Mouse (Mus musculus) intestine, embryonic 14.5 days (tissue): Measurements from ENCODE around the gene Folr2. TPM values are rescaled to one million over a fixed set of nuclear protein-coding genes. Genes with fewer than 3 reads are reported as not detected.

Experiments
- ATAC-seq: fragments of 200-750 bp; cut with Nextera tagmentation; replicated peaks from 2 replicates; pipeline ENCODE4 v1.8.0; 2017; ENCODE audit warnings: low read depth, moderate number of reproducible peaks, moderate TSS enrichment, moderate library complexity; ENCODE audit not compliant: low FRiP score, low TSS enrichment
- DNase-seq: peaks from one replicate; pipeline ENCODE4 v3.0.0-alpha.2; 2018; ENCODE audit warnings: low spot score
- H3K27ac ChIP-seq: fragments of 300-500 bp; sonication (generic); 2 replicates; pipeline ENCODE4 v1.5.1; 2014; ENCODE audit warnings: low read depth, mild to moderate bottlenecking, control low read depth
- H3K27me3 ChIP-seq: fragments of 300-500 bp; sonication (generic); replicated peaks from 2 replicates; pipeline ENCODE4 v1.6.1; 2014; ENCODE audit warnings: low read length, control low read depth; ENCODE audit not compliant: control insufficient read depth, insufficient read depth
- H3K36me3 ChIP-seq: fragments of 300-500 bp; sonication (generic); 2 replicates; pipeline ENCODE4 v1.6.1; 2014; ENCODE audit warnings: low read length, control low read depth; ENCODE audit not compliant: control insufficient read depth, insufficient read depth
- H3K4me1 ChIP-seq: fragments of 300-500 bp; sonication (generic); replicated peaks from 2 replicates; pipeline ENCODE4 v1.6.1; 2014; ENCODE audit warnings: low read length, control low read depth, mixed read lengths; ENCODE audit not compliant: control insufficient read depth, insufficient read depth
- H3K4me2 ChIP-seq: fragments of 300-500 bp; sonication (generic); 2 replicates; pipeline ENCODE4 v1.6.1; 2014; ENCODE audit warnings: low read length
- H3K4me3 ChIP-seq: fragments of 300-500 bp; sonication (generic); 2 replicates; pipeline ENCODE4 v1.5.1; 2014; ENCODE audit warnings: low read depth, low read length, control low read depth, mixed read lengths
- H3K9ac ChIP-seq: fragments of 300-500 bp; sonication (generic); 2 replicates; pipeline ENCODE4 v1.6.1; 2014; ENCODE audit warnings: mild to moderate bottlenecking, low read length
- H3K9me3 ChIP-seq: fragments of 300-500 bp; sonication (generic); 2 replicates; pipeline ENCODE4 v1.6.1; 2016; ENCODE audit warnings: low read length, control low read depth; ENCODE audit not compliant: control insufficient read depth
- WGBS: fragments of 180-500 bp; shearing (Covaris S2); extraction: QIAGEN DNeasy Blood & Tissue Kit; methylation state at CpG from one replicate; pipeline ENCODE4 v1.1.7; 2014; 5-methylcytosine and 5-hydroxymethylcytosine counted together
- polyA plus RNA-seq: library from polyadenylated mRNA; unstranded; fragments of >200 nt; fragmentation: Nextera tagmentation; extraction: Ambion mirVana; gene quantifications from 2 replicates; pipeline ENCODE4 v1.2.1, GENCODE M21; 2014

Folr2 gene
- polyA plus RNA-seq, result 2.1 and 2.5 TPM in 2 replicates

DNA sequence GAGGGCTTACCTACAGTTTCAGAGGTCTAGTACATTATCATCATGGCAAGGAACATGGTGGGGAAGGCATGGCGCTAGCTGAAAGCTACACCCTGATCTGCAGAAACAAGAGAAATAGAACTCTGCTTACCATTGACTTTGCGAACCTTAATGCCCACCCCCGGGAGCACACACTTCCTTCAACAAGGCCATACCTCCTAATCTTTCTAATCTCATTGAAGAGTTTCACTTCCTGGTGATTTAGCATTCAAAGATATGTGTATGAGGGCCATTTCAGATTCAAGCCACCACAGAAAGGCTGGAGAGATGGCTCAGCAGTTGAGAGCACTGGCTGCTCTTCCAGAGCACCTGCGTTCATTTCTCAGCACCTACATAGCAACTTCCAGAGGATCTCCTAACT lies at the start of gene Folr2:
Gene Folr2, minus strand, starts transcription at position 101 of the 400 bp plus-strand sequence.
- no peak within 1 kb of the TSS for H3K4me2 ChIP-seq
- H3K27me3 ChIP-seq, result no peaks in the 10 kb centered on the region
- H3K9me3 ChIP-seq, result no peaks in the 10 kb centered on the region
- no peak within 1 kb of the TSS for H3K27ac ChIP-seq
- WGBS, result 93% methylated on average over 4 of the region's 4 CpGs
- H3K9ac ChIP-seq, result no peak within 1 kb of the TSS
- H3K4me1 ChIP-seq, result no peaks in the 10 kb centered on the region
- no peak within 1 kb of the TSS for H3K4me3 ChIP-seq
- DNase-seq (no peak), ATAC-seq (no peak)
- no peaks in the 10 kb centered on the region for H3K36me3 ChIP-seq

DNA sequence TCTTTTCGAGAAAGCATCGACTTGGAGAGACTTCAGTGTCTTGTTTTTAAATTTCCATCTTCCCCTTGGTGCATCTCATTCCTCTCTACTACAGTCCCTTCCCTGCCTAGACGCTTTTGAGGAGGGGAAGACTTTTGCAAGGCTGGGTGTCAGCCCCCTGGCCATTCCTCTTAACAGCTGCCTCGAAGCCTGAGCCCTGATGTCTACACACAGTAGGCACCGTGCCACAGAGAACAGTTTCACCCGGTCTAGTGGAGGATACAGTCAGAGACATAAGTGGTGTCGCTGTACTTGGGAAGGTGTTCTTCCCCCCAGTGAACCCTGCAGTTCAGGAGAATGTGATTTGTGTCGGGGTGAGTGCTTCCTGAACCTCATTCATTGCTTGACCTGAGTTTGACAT lies 49.7 kb upstream of the Folr2 start:
- ATAC-seq, result no peak
- peak overlapping the region; percentile 90 for H3K9ac ChIP-seq
- 73% methylated on average over 8 of the region's 8 CpGs for WGBS

DNA sequence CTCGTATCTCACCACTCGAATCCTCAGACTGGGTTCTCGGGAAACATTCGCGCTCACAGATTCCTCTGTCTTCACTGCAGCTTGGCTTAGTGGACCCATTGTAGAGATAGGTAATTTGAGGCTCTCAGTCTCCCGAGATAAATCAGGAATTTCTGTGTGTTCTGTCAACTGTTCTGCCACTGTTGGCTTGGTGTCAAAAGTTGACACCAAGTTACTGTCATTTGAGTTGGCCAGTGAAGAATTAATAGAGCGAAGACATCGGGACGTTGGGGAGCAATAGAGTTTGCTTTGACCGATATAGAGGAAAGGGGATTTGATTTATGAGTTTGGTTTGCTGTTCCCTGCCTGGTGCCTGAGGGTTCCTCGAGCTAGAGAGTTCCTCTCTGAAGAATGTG lies 49.3 kb upstream of the Folr2 start, which contains the start of gene Tomt:
Gene Tomt, minus strand, starts transcription at position 73 of the 395 bp plus-strand sequence.
- DNase-seq (no peak), ATAC-seq (no peak)
- Histone ChIP-seq H3K27me3 (no peaks in the 10 kb centered on the region), H3K9me3 (no peaks in the 10 kb centered on the region), H3K4me2 (peak within 1 kb of the TSS; percentile 90), H3K4me3 (peak within 1 kb of the TSS; percentile 93), H3K36me3 (peaks cover 21% of the 10 kb centered on the region), H3K4me1 (peaks cover 21% of the 10 kb centered on the region), H3K9ac (peak within 1 kb of the TSS; percentile 90), H3K27ac (peak within 1 kb of the TSS; percentile 96)
- WGBS, result 14% methylated on average over 11 of the region's 11 CpGs

More for the DNA sequence above, 49.7 kb upstream of the Folr2 start:
- Histone ChIP-seq H3K4me2 (peak overlapping the region; percentile 90), H3K27ac (no peak overlapping the region; the same call in 1 of the 2 replicates), H3K27me3 (no peaks in the 10 kb centered on the region), H3K9me3 (no peaks in the 10 kb centered on the region), H3K4me1 (peaks cover 21% of the 10 kb centered on the region), H3K36me3 (peaks cover 25% of the 10 kb centered on the region), H3K4me3 (peak overlapping the region; percentile 93)
- DNase-seq, result no peak

DNA sequence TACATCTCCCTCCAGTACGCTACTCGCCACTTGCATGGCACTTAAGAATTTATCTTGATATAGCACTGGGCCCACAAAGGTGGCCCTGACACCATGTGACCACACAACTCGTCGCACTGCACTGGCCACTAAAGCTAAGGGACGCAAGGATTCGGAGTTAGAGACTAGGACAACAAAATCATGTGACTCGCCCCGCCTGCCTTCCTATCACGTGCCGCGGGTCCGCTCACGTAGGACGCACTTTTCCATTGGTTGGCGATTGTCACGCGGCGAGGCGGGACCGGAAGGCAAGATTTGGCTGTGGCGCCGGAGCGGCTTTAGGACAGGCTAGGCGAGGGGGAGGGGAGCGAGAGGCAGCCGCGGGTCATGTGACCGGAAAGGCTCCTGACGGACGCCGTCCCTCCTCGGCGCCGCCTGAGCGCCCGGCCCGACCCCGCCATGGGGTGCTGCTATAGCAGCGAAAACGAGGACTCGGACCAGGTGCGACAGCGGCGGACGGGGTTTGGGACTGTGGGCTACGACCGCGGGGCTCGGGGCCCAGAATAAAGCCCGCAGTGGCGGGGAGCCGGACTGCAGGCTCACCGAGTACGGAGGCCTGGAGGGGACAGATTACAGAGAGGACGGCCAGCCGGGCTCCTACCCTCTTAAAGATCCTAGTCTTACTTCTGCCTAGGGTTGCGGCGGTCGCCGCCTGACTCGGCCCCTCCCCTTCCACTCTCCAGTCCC lies 48.7 kb upstream of the Folr2 start, which contains the start of gene Lamtor1:
Gene Lamtor1, plus strand, starts transcription at position 344 of the 726 bp plus-strand sequence.
- 0% methylated on average over 55 of the region's 61 CpGs for WGBS

DNA sequence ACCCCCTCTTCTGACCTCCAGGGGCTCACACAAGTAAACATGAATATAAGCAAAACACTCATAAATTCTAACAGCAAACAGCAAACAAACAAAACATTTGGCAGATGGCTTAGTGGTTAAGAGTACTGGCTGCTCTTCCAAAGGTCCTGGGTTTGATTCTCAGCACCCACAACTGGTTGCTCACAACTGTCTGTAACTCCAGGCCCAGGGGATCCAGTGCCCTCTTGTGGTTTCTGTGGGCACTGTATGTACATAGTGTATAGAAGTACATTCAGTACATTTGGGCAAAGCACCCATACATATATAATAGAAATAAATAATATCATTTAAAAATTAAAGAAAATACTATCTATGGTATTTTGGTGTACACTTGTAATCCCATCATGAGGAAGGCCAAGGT lies 45.9 kb upstream of the Folr2 start:
- H3K4me2 ChIP-seq, result no peak overlapping the region
- H3K27me3 ChIP-seq, result no peaks in the 10 kb centered on the region
- H3K4me1 ChIP-seq, result peaks cover 15% of the 10 kb centered on the region
- ATAC-seq (no peak), DNase-seq (no peak)
- H3K4me3 ChIP-seq, result no peak overlapping the region
- no peak overlapping the region for H3K27ac ChIP-seq
- H3K36me3 ChIP-seq, result 0 out of 2 replicates have a peak, but pooled peaks cover 6% of the 10 kb centered on the region
- no peak overlapping the region for H3K9ac ChIP-seq
- H3K9me3 ChIP-seq, result no peaks in the 10 kb centered on the region

More for the DNA sequence above, 48.7 kb upstream of the Folr2 start, which contains the start of gene Lamtor1:
- Histone ChIP-seq H3K27ac (peak within 1 kb of the TSS; percentile 96), H3K4me2 (peak within 1 kb of the TSS; percentile 90), H3K4me3 (peak within 1 kb of the TSS; percentile 93), H3K9ac (peak within 1 kb of the TSS; percentile 90), H3K36me3 (peaks cover 15% of the 10 kb centered on the region), H3K27me3 (no peaks in the 10 kb centered on the region), H3K4me1 (peaks cover 21% of the 10 kb centered on the region), H3K9me3 (no peaks in the 10 kb centered on the region)
- peak; percentile 99 for ATAC-seq
- DNase-seq, result peak; percentile 98

DNA sequence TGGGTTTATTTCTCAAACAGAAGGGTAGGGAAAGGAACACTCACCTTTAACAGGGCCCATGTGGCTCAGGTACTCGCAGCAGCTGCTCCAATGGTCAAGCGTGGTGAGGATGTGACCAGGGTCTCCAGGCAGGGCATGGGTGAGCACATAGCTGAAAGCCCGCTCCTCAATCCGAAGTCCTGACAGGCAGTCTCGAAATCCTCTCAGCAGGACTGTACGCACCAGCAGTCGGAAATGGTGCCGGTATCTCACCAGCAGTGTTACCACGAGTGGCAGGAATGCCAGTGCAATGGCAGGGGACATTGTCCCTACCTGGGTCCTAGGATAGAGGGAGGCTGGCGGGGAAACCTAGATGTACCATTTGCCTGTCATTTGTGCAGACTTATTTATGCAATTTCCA lies 45.0 kb upstream of the Folr2 start:
- no peak for DNase-seq
- Histone ChIP-seq H3K27ac (no peak overlapping the region), H3K4me2 (no peak overlapping the region), H3K27me3 (no peaks in the 10 kb centered on the region), H3K9me3 (no peaks in the 10 kb centered on the region), H3K36me3 (0 out of 2 replicates have a peak, but pooled peaks cover 6% of the 10 kb centered on the region), H3K4me1 (peaks cover 17% of the 10 kb centered on the region), H3K4me3 (no peak overlapping the region), H3K9ac (no peak overlapping the region)
- no peak for ATAC-seq
- WGBS, result 92% methylated on average over 10 of the region's 10 CpGs

- no peak overlapping the region for H3K9ac ChIP-seq
- WGBS, result 91% methylated on average over 16 of the region's 16 CpGs
- no peaks in the 10 kb centered on the region for H3K9me3 ChIP-seq
- H3K36me3 ChIP-seq, result 0 out of 2 replicates have a peak, but pooled peaks cover 6% of the 10 kb centered on the region
- H3K4me2 ChIP-seq, result no peak overlapping the region
- no peak overlapping the region for H3K27ac ChIP-seq
- no peak for DNase-seq
- H3K27me3 ChIP-seq, result no peaks in the 10 kb centered on the region
- H3K4me1 ChIP-seq, result peaks cover 11% of the 10 kb centered on the region
- no peak overlapping the region for H3K4me3 ChIP-seq
- no peak for ATAC-seq
These were observed 43.5 kb upstream of the Folr2 start for GRCm38 (mm10) chr7:101900331-101901097.

GRCm38 (mm10) chr7:101896104-101897066 lies 39.4 kb upstream of the Folr2 start:
- ATAC-seq, result peak; percentile 98
- Histone ChIP-seq H3K9ac (peak overlapping the region; percentile 60), H3K9me3 (no peaks in the 10 kb centered on the region), H3K4me1 (peaks cover 5% of the 10 kb centered on the region; the same call in 1 of the 2 replicates), H3K4me2 (peak overlapping the region; percentile 58), H3K27ac (peak overlapping the region; percentile 93), H3K4me3 (peak overlapping the region; percentile 74), H3K27me3 (no peaks in the 10 kb centered on the region), H3K36me3 (0 out of 2 replicates have a peak, but pooled peaks cover 6% of the 10 kb centered on the region)
- peak; percentile 97 for DNase-seq
- under 1% methylated on average over 57 of the region's 57 CpGs for WGBS
